28 mouse cellular contexts compared by ENCODE assay signal in genomic region chr1:60744266-60744665, GRCm38 (mm10). TPM values are rescaled to one million over a fixed set of nuclear protein-coding genes. Genes with fewer than 3 reads are reported as not detected.
DNase-seq lines count a peak whose midpoint lies in the region; TF ChIP-seq lines count a peak whose summit lies in the region.
"Had no signal": no experiment of that assay in that cellular context is flagged by ENCODE, and none has a peak within 500 bp of the region (broad histone marks: within the 10 kb centered on the region; RNA-seq: fewer than 3 reads in every experiment).

No protein-coding gene starts in this region.

- peak overlapping the region; percentile 37 for H3K27ac ChIP-seq in bone marrow macrophage, adult 2 months (ENCODE audit: insufficient read depth, low read depth, low read length)
- peak overlapping the region; percentile 3; the same call in 1 of the 2 replicates for H3K27ac ChIP-seq in macrophage
- H3K27ac ChIP-seq in forebrain, embryonic 10.5 days, result no peak overlapping the region
- H3K27ac ChIP-seq: embryonic facial prominence, embryonic 13.5 days; embryonic facial prominence, embryonic 15.5 days; forebrain, embryonic 13.5 days; forebrain, embryonic 15.5 days had no signal

- H3K9me3 ChIP-seq in forebrain, embryonic 10.5 days, result no peaks in the 10 kb centered on the region
- H3K9me3 ChIP-seq: embryonic facial prominence, embryonic 13.5 days; embryonic facial prominence, embryonic 15.5 days; forebrain, embryonic 13.5 days; forebrain, embryonic 15.5 days; G1E had no signal

- no peak for TF ChIP-seq CTCF in bone marrow macrophage, adult 2 months (IDR thresholded peaks at IDR 0.05; ENCODE audit: low read depth, low read length)

- peaks cover 17% of the 10 kb centered on the region for H3K4me1 ChIP-seq in bone marrow macrophage, adult 2 months (ENCODE audit: control insufficient read depth, insufficient read depth, low read length)
- H3K4me1 ChIP-seq in forebrain, embryonic 10.5 days, result no peaks in the 10 kb centered on the region
- H3K4me1 ChIP-seq: embryonic facial prominence, embryonic 13.5 days; embryonic facial prominence, embryonic 15.5 days; forebrain, embryonic 13.5 days; forebrain, embryonic 15.5 days had no signal

- peak; percentile 31 for DNase-seq in 3134 (ENCODE audit: extremely low read depth, insufficient read length, low spot score)
- peak; percentile 46 for DNase-seq in 3T3-L1 (ENCODE audit: low read depth, low spot score)
- no peak for DNase-seq in ovary, postnatal 36 days (ENCODE audit: low spot score)
- DNase-seq in liver, result no peak
- no peak for DNase-seq in forebrain, embryonic 10.5 days (ENCODE audit: extremely low spot score, low spot score)
- DNase-seq in spleen, postnatal 10 days (ENCODE audit: low spot score in 2 of 2), result no peak
- DNase-seq: adrenal gland, adult 8-10 months; adrenal gland, postnatal 14 days; adrenal gland, postnatal 36 days; B cell, adult 2 months; cerebellum, adult 11 months; cerebellum, adult 18-20 months; cerebellum, adult 8-10 months; cerebellum, adult 9-11 months; cerebellum, postnatal 14 days; cerebellum, postnatal 36 days; embryo, embryonic 11 days; forebrain, postnatal 0 days had no signal

- TF ChIP-seq POLR2A in bone marrow macrophage, adult 2 months (IDR thresholded peaks at IDR 0.05; ENCODE audit: borderline replicate concordance, low read depth, low read length), result no peak

- H3K79me2 ChIP-seq in macrophage (ENCODE audit: inconsistent target), result peaks cover 31% of the 10 kb centered on the region

- H3K27me3 ChIP-seq in forebrain, embryonic 10.5 days (ENCODE audit: poor library complexity, severe bottlenecking), result no peaks in the 10 kb centered on the region
- H3K27me3 ChIP-seq: CH12.LX; embryonic facial prominence, embryonic 13.5 days; embryonic facial prominence, embryonic 15.5 days; forebrain, embryonic 13.5 days; forebrain, embryonic 15.5 days had no signal

- H3K36me3 ChIP-seq in macrophage (ENCODE audit: inconsistent target), result no peaks in the 10 kb centered on the region
- H3K36me3 ChIP-seq in forebrain, embryonic 10.5 days (replicated peaks), result no peaks in the 10 kb centered on the region
- H3K36me3 ChIP-seq: embryonic facial prominence, embryonic 13.5 days; embryonic facial prominence, embryonic 15.5 days; forebrain, embryonic 15.5 days; G1E had no signal

- H3K4me3 ChIP-seq in bone marrow macrophage, adult 2 months (ENCODE audit: insufficient read depth, low read length), result no peak overlapping the region
- H3K4me3 ChIP-seq in macrophage (ENCODE audit: inconsistent target), result no peak overlapping the region
- no peak overlapping the region for H3K4me3 ChIP-seq in forebrain, embryonic 10.5 days
- H3K4me3 ChIP-seq: embryonic facial prominence, embryonic 13.5 days; embryonic facial prominence, embryonic 15.5 days; erythroblast, embryonic 14.5 days; forebrain, embryonic 13.5 days; forebrain, embryonic 15.5 days had no signal

- WGBS in macrophage (ENCODE audit: missing documents), result 29% methylated on average over 1 of the region's 1 CpGs
- 71% methylated on average over 1 of the region's 1 CpGs for WGBS in forebrain, embryonic 10.5 days

RNA-seq across cellular contexts. Expression of gene Cd28, which starts 27.7 kb away (rescaled TPM):
- 71.4 and 77.5 TPM in 2 replicates for polyA plus RNA-seq in bone marrow macrophage, adult 2 months (2012; ENCODE audit: insufficient read depth, insufficient read length, missing spikeins)
- 100 to 1,000 TPM in 7 of 26 experiments, 10 to 100 TPM in 18, 1 to 10 TPM in 1; 4.4 to 231 (median 52.0) TPM for total RNA-seq in macrophage (2018; cell fraction: chromatin; rRNA removed)
- 100 to 1,000 TPM in 15 of 26 experiments, 10 to 100 TPM in 11; 47.2 to 428 (median 183) TPM for total RNA-seq in macrophage (2018; cell fraction: cytosol; rRNA removed)
- 100 to 1,000 TPM in 21 of 26 experiments, 10 to 100 TPM in 5; 43.2 to 622 (median 179) TPM for total RNA-seq in macrophage (2018; cell fraction: nucleus; rRNA removed)
- 125 to 281 TPM (median 232 TPM) in 3 replicates for polyA plus RNA-seq in macrophage (2018)
- polyA plus RNA-seq in forebrain, embryonic 10.5 days (2016; fragmentation: Nextera tagmentation; extraction: Ambion mirVana), result 0.02 and 0.09 TPM in 2 replicates
- polyA plus RNA-seq: G1E, Patski had no signal

Comparison
In these comparisons a context has a peak if more than half of its experiments do, and no peak if none do; other contexts are left out.
1. DNase-seq: peak in 3134 (single experiment) and 3T3-L1 (single experiment); none in ovary, postnatal 36 days (single experiment), liver (single experiment), forebrain, embryonic 10.5 days (single experiment) and spleen, postnatal 10 days (0 of 2).
2. RNA of gene Cd28, which starts 27.7 kb away (polyA plus RNA-seq): 125 to 281 TPM in macrophage and 71.4 to 77.5 TPM in bone marrow macrophage, adult 2 months; 0.02 to 0.09 TPM in forebrain, embryonic 10.5 days; every median in the first group is over 10 times any median in the second.